Mouse (Mus musculus) lung, embryonic 15.5 days (tissue): ENCODE measurements around the gene Gcg. TPM values are rescaled to one million over a fixed set of nuclear protein-coding genes. Genes with fewer than 3 reads are reported as not detected.

ENCODE experiments used
- ATAC-seq: fragments of 200-750 bp; cut with Nextera tagmentation; 2 replicates; pipeline ENCODE4 v1.8.0; 2017; ENCODE audit warnings: moderate number of reproducible peaks, borderline replicate concordance; ENCODE audit not compliant: low FRiP score, low TSS enrichment; ENCODE audit errors: extremely low read depth
- H3K27ac ChIP-seq: fragments of 300-500 bp; sonication (generic); 2 replicates; pipeline ENCODE4 v1.5.1; 2015; ENCODE audit warnings: moderate library complexity, mild to moderate bottlenecking, inconsistent platforms
- H3K27me3 ChIP-seq: fragments of 300-500 bp; sonication (generic); 2 replicates; pipeline ENCODE4 v1.6.1; 2015; ENCODE audit warnings: inconsistent platforms
- H3K36me3 ChIP-seq: fragments of 300-500 bp; sonication (generic); 2 replicates; pipeline ENCODE4 v1.6.1; 2015; ENCODE audit warnings: inconsistent platforms
- H3K4me1 ChIP-seq: fragments of 300-500 bp; sonication (generic); 2 replicates; pipeline ENCODE4 v1.6.1; 2015; ENCODE audit warnings: inconsistent platforms
- H3K4me2 ChIP-seq: fragments of 300-500 bp; sonication (generic); 2 replicates; pipeline ENCODE4 v1.6.1; 2015; ENCODE audit warnings: inconsistent platforms, mild to moderate bottlenecking, moderate library complexity
- H3K4me3 ChIP-seq: fragments of 300-500 bp; sonication (generic); 2 replicates; pipeline ENCODE4 v1.5.1; 2015; ENCODE audit warnings: mild to moderate bottlenecking, inconsistent platforms
- H3K9ac ChIP-seq: fragments of 300-500 bp; sonication (generic); 2 replicates; pipeline ENCODE4 v1.6.1; 2015; ENCODE audit warnings: inconsistent platforms
- H3K9me3 ChIP-seq: fragments of 300-500 bp; sonication (generic); 2 replicates; pipeline ENCODE4 v1.6.1; 2016; ENCODE audit warnings: inconsistent platforms
- WGBS: fragments of 180-500 bp; shearing (Covaris S2); methylation state at CpG from one replicate; pipeline ENCODE4 v1.1.7; 2015; 5-methylcytosine and 5-hydroxymethylcytosine counted together
- polyA plus RNA-seq: library from polyadenylated mRNA; unstranded; fragments of >200 nt; fragmentation: Nextera tagmentation; extraction: Ambion mirVana; gene quantifications from 2 replicates; pipeline ENCODE4 v1.2.1, GENCODE M21; 2015

The Gcg gene
- 0.24 TPM in 1 of 2 replicates, not detected in the other for polyA plus RNA-seq

DNA sequence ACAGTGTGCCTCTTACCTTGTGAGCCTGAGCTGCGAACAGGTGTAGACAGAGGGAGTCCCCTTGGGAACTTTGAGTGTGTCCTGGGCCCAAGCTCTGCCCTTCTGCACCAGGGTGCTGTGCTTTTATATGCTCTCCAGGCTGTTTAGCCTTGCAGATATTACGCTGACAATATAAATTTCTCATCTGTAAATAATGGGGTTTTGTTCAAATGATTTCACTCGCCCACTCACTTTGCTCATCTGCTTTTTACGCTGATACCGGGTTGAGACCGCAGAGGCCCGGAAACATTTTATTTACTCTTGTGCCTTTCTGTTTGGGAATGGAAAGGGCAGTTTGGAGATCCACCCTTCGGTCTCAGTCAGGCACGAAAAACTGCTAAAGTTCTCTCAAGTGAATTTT lies at the start of gene Gcg:
TSS of gene Gcg (minus strand) at position 101 of the 400 bp plus-strand sequence.
- H3K9me3 ChIP-seq, result no peaks in the 10 kb centered on the region
- H3K36me3 ChIP-seq, result no peaks in the 10 kb centered on the region
- H3K4me1 ChIP-seq, result no peaks in the 10 kb centered on the region
- H3K4me2 ChIP-seq, result no peak within 1 kb of the TSS
- H3K9ac ChIP-seq, result no peak within 1 kb of the TSS
- WGBS, result 72% methylated on average over 9 of the region's 9 CpGs
- H3K27me3 ChIP-seq, result no peaks in the 10 kb centered on the region
- H3K4me3 ChIP-seq, result no peak within 1 kb of the TSS
- no peak for ATAC-seq
- no peak within 1 kb of the TSS for H3K27ac ChIP-seq

DNA sequence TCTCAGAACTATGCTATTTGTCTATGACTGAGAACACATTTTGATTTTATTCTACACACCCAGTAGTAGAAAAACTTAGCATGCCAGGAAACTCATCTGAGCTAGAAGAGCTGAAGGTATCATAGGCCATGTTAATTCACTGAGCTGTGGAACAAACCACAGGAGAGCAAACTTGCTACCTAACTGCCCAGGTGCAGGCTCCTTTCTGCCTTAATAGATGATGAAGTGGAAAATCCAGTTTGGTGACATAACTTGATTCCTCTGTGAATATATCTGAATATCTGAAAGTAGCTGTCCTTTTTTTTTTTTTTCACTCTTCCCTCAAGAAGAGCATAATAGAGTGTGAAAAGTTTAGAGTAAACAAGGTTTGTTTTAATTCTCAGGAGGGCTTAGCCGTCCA lies 47.6 kb upstream of the Gcg start:
- Histone ChIP-seq H3K36me3 (no peaks in the 10 kb centered on the region), H3K27ac (no peak overlapping the region), H3K4me2 (no peak overlapping the region), H3K9me3 (no peaks in the 10 kb centered on the region), H3K4me1 (no peaks in the 10 kb centered on the region), H3K27me3 (no peaks in the 10 kb centered on the region), H3K9ac (no peak overlapping the region), H3K4me3 (no peak overlapping the region)
- WGBS, result 18% methylated on average over 1 of the region's 1 CpGs
- ATAC-seq, result no peak

DNA sequence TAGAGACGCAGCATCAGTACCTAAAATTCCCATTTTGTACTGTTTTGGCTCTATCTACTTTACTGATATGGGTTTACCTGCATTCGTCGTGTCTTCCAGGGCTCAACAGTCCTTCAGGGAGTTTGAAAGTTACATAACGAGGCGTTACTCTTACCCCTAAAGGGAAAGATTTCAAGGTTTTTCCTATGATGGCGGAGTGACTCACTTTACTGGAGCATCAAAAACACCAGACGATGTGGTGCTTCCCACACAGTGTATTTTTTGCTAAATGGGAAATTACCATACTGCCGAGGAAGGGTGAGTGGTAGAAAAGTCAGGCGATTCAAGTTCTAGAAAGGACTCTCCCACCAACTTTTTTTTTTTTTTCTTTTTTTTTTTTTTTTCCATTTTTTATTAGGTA lies 42.9 kb upstream of the Gcg start:
- H3K4me1 ChIP-seq, result no peaks in the 10 kb centered on the region
- no peak overlapping the region for H3K27ac ChIP-seq
- ATAC-seq, result no peak
- H3K4me2 ChIP-seq, result no peak overlapping the region
- 85% methylated on average over 9 of the region's 9 CpGs for WGBS
- no peaks in the 10 kb centered on the region for H3K9me3 ChIP-seq
- H3K27me3 ChIP-seq, result no peaks in the 10 kb centered on the region
- no peak overlapping the region for H3K9ac ChIP-seq
- no peaks in the 10 kb centered on the region for H3K36me3 ChIP-seq
- H3K4me3 ChIP-seq, result no peak overlapping the region

DNA sequence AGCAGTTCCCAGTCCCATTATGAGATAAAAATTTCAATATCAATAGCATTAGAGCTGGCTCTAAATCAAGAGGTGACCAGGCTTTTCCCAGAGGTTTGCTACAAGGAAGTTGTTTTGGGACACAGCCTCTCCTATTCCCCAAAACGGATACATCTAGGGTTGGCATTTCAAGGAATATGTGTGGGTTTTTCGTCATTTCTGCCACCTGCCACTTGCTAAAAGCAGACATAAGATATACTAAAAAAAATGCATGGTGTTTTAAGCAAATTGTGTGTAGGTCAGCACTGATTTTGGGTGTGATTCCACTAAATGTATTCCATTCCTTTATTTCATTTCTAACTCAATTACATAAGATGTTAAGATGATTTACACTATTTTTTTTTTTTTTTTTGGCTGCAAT lies 34.3 kb upstream of the Gcg start:
- Histone ChIP-seq H3K4me1 (no peaks in the 10 kb centered on the region), H3K27me3 (no peaks in the 10 kb centered on the region), H3K4me3 (no peak overlapping the region), H3K36me3 (no peaks in the 10 kb centered on the region), H3K9me3 (no peaks in the 10 kb centered on the region), H3K9ac (no peak overlapping the region), H3K4me2 (no peak overlapping the region), H3K27ac (no peak overlapping the region)
- no peak for ATAC-seq
- WGBS, result 72% methylated on average over 2 of the region's 2 CpGs

DNA sequence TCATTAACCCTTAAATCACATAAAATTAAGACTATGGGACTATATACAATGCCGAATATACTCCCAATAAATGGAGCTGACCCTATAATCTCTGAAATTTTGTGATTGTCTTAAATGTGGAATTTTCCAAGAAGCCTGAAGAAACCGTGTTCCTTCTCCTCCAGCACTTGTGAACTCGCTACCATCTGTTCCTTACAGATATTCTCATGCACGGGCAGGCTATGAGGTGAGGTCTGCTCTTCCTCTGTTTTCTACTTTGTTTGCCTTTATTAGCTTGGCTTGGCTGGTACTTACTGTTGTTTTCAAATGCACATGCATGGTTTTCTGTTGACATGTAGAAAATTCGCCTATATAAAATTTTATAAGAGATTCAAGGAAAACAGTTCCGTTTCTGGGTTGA lies 31.0 kb upstream of the Gcg start:
- H3K27ac ChIP-seq, result no peak overlapping the region
- no peaks in the 10 kb centered on the region for H3K36me3 ChIP-seq
- H3K9ac ChIP-seq, result no peak overlapping the region
- no peaks in the 10 kb centered on the region for H3K4me1 ChIP-seq
- H3K9me3 ChIP-seq, result no peaks in the 10 kb centered on the region
- H3K4me3 ChIP-seq, result no peak overlapping the region
- no peak for ATAC-seq
- H3K27me3 ChIP-seq, result no peaks in the 10 kb centered on the region
- no peak overlapping the region for H3K4me2 ChIP-seq
- 79% methylated on average over 6 of the region's 6 CpGs for WGBS

DNA sequence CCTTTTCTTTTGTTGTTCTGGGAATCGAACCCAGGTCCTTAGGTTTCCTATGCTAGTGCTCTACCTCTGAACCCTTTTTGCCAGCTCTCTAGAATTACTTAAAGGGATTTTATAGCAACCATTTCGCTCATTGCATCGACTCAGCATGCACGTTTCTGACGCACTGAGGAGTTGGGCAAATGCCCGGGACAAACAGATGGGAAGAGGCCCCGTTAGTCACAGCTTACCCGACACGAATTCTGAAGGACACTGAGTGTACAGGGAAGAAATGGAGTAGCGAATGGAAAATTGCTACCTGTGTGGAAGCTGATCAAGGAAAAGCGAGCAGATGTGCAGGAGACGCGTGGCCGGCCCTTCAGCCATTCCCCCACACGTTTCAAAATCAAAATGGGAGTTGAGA lies 30.0 kb upstream of the Gcg start:
- H3K4me1 ChIP-seq, result no peaks in the 10 kb centered on the region
- H3K36me3 ChIP-seq, result no peaks in the 10 kb centered on the region
- H3K4me2 ChIP-seq, result no peak overlapping the region
- 82% methylated on average over 15 of the region's 15 CpGs for WGBS
- no peak for ATAC-seq
- H3K9ac ChIP-seq, result no peak overlapping the region
- H3K4me3 ChIP-seq, result no peak overlapping the region
- H3K9me3 ChIP-seq, result no peaks in the 10 kb centered on the region
- H3K27ac ChIP-seq, result no peak overlapping the region
- no peaks in the 10 kb centered on the region for H3K27me3 ChIP-seq

DNA sequence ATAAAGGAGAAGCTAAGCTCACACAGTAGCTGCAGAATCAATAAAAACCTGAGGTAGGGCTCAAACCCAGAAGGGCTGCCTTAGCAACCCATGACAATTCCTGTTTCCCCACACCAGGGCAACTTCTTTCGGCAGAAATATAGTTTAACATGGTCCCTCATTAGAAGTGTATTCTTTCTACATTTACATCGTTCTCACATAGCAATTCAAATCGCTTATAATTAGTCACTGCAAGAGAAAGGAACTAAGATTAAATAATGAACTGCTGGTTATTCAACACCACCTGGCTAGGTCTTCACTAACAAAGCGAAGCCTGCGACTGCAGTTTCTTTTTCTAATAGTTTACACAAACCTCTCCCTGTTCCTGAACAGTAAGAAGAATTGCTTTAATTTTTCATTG lies 23.7 kb upstream of the Gcg start:
- H3K4me2 ChIP-seq, result no peak overlapping the region
- H3K27me3 ChIP-seq, result no peaks in the 10 kb centered on the region
- no peaks in the 10 kb centered on the region for H3K9me3 ChIP-seq
- no peak for ATAC-seq
- 55% methylated on average over 5 of the region's 5 CpGs for whole genome bisulfite sequencing
- no peak overlapping the region for H3K27ac ChIP-seq
- H3K9ac ChIP-seq, result no peak overlapping the region
- no peaks in the 10 kb centered on the region for H3K36me3 ChIP-seq
- H3K4me1 ChIP-seq, result no peaks in the 10 kb centered on the region
- no peak overlapping the region for H3K4me3 ChIP-seq

DNA sequence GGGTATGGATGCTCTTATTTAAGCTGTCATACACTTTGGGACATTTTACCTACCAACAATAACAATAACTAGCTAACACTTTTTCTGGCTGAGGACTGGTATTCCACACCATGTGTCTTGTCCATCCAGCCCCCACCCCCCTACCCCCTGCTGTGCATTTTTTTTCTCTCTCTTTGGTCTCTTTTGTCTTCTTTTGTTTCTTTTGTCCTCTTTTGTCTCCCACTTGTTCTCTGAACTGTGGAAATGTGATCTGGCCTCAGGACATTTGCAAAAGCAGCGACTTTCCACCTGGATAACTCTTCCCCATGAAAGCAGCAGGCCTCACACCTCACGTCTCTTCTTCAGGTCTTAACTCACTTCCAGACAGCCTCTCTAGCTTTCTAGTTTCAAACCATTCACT lies 23.0 kb upstream of the Gcg start:
- Histone ChIP-seq H3K27ac (no peak overlapping the region), H3K4me1 (no peaks in the 10 kb centered on the region), H3K9me3 (no peaks in the 10 kb centered on the region), H3K4me3 (no peak overlapping the region), H3K4me2 (no peak overlapping the region), H3K27me3 (no peaks in the 10 kb centered on the region), H3K36me3 (no peaks in the 10 kb centered on the region), H3K9ac (no peak overlapping the region)
- 59% methylated on average over 2 of the region's 2 CpGs for WGBS
- ATAC-seq, result no peak

DNA sequence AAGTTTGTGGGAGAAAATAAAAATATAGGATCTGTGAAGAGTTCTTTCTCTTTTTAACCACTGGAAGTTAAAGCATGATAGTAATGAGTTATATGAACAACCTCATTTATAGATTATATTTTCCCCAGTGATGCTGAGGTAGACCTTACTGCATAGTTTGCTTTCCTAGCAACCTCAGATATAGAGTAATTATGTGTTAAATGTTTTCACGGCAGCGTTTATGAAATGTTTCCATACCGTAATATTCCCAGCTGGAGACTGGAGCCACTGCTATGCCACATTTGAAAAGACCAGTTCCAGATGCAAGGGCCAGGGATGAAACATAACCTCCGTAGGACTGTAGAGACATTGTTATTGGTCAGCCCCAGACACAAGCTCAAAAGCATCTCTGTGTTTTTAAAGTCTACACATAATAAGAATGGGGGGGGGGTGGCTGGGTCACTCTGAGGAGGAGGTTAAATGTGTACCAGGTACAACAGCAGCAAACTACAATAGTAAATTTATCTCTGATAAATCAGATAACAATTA lies 20.9 kb upstream of the Gcg start:
- no peak for ATAC-seq
- 52% methylated on average over 4 of the region's 4 CpGs for WGBS
- no peak overlapping the region for H3K4me2 ChIP-seq
- H3K27ac ChIP-seq, result no peak overlapping the region
- no peaks in the 10 kb centered on the region for H3K27me3 ChIP-seq
- H3K4me3 ChIP-seq, result no peak overlapping the region
- H3K36me3 ChIP-seq, result no peaks in the 10 kb centered on the region
- H3K9me3 ChIP-seq, result no peaks in the 10 kb centered on the region
- no peak overlapping the region for H3K9ac ChIP-seq
- no peaks in the 10 kb centered on the region for H3K4me1 ChIP-seq

DNA sequence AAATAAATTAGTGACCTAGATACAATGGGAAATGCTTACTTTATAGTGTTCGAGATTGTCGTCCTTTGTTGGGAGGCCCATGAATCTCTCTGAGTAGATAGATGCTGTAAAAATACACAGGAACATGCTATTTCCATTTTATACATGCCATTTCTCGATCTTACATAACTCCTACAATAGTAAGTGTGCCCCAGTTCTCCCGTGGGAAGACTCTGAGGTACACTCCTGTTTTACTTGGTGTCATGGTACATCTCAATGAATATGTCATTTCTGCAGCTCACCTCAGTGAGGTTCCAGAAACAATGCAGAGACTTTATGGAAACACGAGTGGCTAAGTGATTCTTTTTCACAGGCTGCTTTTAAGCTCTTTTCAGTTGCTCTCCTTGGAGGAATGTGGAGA lies 19.9 kb upstream of the Gcg start:
- no peaks in the 10 kb centered on the region for H3K4me1 ChIP-seq
- ATAC-seq, result no peak
- H3K27ac ChIP-seq, result no peak overlapping the region
- H3K9me3 ChIP-seq, result no peaks in the 10 kb centered on the region
- no peak overlapping the region for H3K4me2 ChIP-seq
- no peaks in the 10 kb centered on the region for H3K27me3 ChIP-seq
- no peak overlapping the region for H3K9ac ChIP-seq
- WGBS, result 76% methylated on average over 5 of the region's 5 CpGs
- no peak overlapping the region for H3K4me3 ChIP-seq
- H3K36me3 ChIP-seq, result no peaks in the 10 kb centered on the region

DNA sequence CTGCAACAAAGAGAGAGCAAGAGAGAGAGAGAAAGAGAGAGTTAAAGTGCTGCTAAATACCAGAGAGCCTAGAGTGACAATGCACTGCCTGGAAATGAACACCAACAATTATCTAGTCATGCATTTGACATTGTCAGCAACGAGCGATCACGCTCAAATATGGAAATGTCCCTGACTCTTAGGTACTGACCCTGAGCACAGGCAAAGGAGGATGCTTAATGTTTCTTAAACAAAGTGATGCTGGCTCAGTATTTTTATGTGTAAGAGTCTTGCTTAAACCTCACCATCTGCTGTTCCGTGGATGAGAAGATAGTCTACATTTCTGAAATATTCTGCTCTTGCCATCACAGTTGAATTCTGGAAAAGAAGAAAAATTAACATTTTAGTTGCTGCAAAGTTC lies 19.1 kb upstream of the Gcg start:
- H3K27me3 ChIP-seq, result no peaks in the 10 kb centered on the region
- H3K4me3 ChIP-seq, result no peak overlapping the region
- WGBS, result 75% methylated on average over 4 of the region's 4 CpGs
- no peak overlapping the region for H3K4me2 ChIP-seq
- H3K27ac ChIP-seq, result no peak overlapping the region
- H3K4me1 ChIP-seq, result no peaks in the 10 kb centered on the region
- H3K36me3 ChIP-seq, result no peaks in the 10 kb centered on the region
- H3K9me3 ChIP-seq, result no peaks in the 10 kb centered on the region
- H3K9ac ChIP-seq, result no peak overlapping the region
- ATAC-seq, result no peak

DNA sequence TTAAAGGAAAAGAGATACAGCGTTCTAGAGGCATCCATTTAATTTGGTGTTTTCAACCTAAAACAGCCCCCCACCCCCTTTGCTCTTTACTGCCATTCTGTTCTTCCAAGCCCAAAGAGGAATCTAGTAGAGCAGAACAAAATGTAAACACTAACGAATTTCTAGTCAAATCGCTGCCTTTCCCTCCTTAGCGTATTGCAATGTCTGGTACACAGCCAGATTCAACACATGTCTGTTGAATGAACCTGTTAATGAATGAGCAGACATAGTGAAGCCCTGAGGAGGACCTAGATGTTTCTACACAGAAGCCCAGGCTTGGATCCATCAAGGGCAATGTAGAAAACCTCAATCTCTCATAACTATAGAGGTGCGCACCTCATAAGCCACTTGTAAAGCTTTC lies 15.4 kb upstream of the Gcg start:
- Histone ChIP-seq H3K4me2 (no peak overlapping the region), H3K4me3 (no peak overlapping the region), H3K4me1 (no peaks in the 10 kb centered on the region), H3K27ac (no peak overlapping the region), H3K9me3 (no peaks in the 10 kb centered on the region), H3K27me3 (no peaks in the 10 kb centered on the region), H3K36me3 (no peaks in the 10 kb centered on the region), H3K9ac (no peak overlapping the region)
- WGBS, result 83% methylated on average over 5 of the region's 5 CpGs
- ATAC-seq, result no peak

DNA sequence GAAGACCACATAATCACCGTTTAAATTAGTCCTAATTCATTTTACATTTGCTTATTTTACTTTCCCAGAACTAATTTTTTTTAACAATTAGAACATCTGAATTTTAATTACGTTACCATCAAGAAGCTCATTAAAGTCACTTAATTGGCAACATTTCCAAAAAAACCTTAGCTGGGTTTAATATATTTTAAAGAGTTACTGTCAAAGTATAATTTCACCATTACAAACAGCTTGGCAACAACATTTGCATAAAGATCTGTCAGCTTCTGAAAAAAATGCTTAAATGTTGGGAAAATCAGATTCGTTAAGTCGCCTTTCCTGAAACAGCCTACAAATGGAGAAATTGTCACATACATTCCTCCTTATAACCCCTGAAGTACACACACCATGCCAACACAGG lies 14.6 kb upstream of the Gcg start:
- Histone ChIP-seq H3K4me1 (no peaks in the 10 kb centered on the region), H3K4me3 (no peak overlapping the region), H3K4me2 (no peak overlapping the region), H3K27ac (no peak overlapping the region), H3K9ac (no peak overlapping the region), H3K36me3 (no peaks in the 10 kb centered on the region), H3K9me3 (no peaks in the 10 kb centered on the region), H3K27me3 (no peaks in the 10 kb centered on the region)
- WGBS, result 91% methylated on average over 4 of the region's 4 CpGs
- ATAC-seq, result no peak
